Mouse (Mus musculus) hindbrain, embryonic 14.5 days (tissue): ENCODE data around the gene 1700003F12Rik. TPM values are rescaled to one million over a fixed set of nuclear protein-coding genes. Genes with fewer than 3 reads are reported as not detected.
A peak's percentile ranks its signal among the peaks of the same experiment; 100 is the strongest.

ENCODE experiments used
- ATAC-seq: fragments of 200-750 bp; cut with Nextera tagmentation; 2 replicates; pipeline ENCODE4 v1.8.0; 2017; ENCODE audit warnings: moderate number of reproducible peaks, mild to moderate bottlenecking, moderate TSS enrichment, moderate library complexity; ENCODE audit not compliant: low FRiP score
- DNase-seq: peaks from one replicate; pipeline ENCODE4 v3.0.0-alpha.2; 2015; ENCODE audit warnings: low spot score
- H3K27ac ChIP-seq: fragments of 300-500 bp; sonication (generic); 2 replicates; pipeline ENCODE4 v1.5.1; 2014; ENCODE audit warnings: mild to moderate bottlenecking, moderate library complexity
- H3K27me3 ChIP-seq: fragments of 300-500 bp; sonication (generic); 2 replicates; pipeline ENCODE4 v1.6.1; 2014; ENCODE audit warnings: mild to moderate bottlenecking, low read length, mixed read lengths; ENCODE audit not compliant: control insufficient read depth, insufficient read depth
- H3K36me3 ChIP-seq: fragments of 300-500 bp; sonication (generic); replicated peaks from 2 replicates; pipeline ENCODE4 v1.6.1; 2014; ENCODE audit not compliant: control insufficient read depth, insufficient read depth
- H3K4me1 ChIP-seq: fragments of 300-500 bp; sonication (generic); replicated peaks from 2 replicates; pipeline ENCODE4 v1.6.1; 2014; ENCODE audit warnings: antibody characterized with exemption, low read length, mixed read lengths; ENCODE audit not compliant: control insufficient read depth, insufficient read depth
- H3K4me2 ChIP-seq: fragments of 300-500 bp; sonication (generic); replicated peaks from 2 replicates; pipeline ENCODE4 v1.6.1; 2014; ENCODE audit warnings: mild to moderate bottlenecking, moderate library complexity
- H3K4me3 ChIP-seq: fragments of 300-500 bp; sonication (generic); replicated peaks from 2 replicates; pipeline ENCODE4 v1.5.1; 2014; ENCODE audit warnings: mild to moderate bottlenecking, low read length
- H3K9ac ChIP-seq: fragments of 300-500 bp; sonication (generic); 2 replicates; pipeline ENCODE4 v1.6.1; 2014
- H3K9me3 ChIP-seq: fragments of 300-500 bp; sonication (generic); 2 replicates; pipeline ENCODE4 v1.6.1; 2016; ENCODE audit warnings: low read length; ENCODE audit not compliant: control insufficient read depth
- WGBS: fragments of 180-500 bp; shearing (Covaris S2); extraction: QIAGEN DNeasy Blood & Tissue Kit; methylation state at CpG from one replicate; pipeline ENCODE4 v1.1.7; 2014; 5-methylcytosine and 5-hydroxymethylcytosine counted together
- polyA plus RNA-seq: library from polyadenylated mRNA; unstranded; fragments of >200 nt; fragmentation: Nextera tagmentation; extraction: Ambion mirVana; gene quantifications from 2 replicates; pipeline ENCODE4 v1.2.1, GENCODE M21; 2014

Gene 1700003F12Rik
- polyA plus RNA-seq, 1 experiment from 2014 or later: 1.5 TPM

DNA sequence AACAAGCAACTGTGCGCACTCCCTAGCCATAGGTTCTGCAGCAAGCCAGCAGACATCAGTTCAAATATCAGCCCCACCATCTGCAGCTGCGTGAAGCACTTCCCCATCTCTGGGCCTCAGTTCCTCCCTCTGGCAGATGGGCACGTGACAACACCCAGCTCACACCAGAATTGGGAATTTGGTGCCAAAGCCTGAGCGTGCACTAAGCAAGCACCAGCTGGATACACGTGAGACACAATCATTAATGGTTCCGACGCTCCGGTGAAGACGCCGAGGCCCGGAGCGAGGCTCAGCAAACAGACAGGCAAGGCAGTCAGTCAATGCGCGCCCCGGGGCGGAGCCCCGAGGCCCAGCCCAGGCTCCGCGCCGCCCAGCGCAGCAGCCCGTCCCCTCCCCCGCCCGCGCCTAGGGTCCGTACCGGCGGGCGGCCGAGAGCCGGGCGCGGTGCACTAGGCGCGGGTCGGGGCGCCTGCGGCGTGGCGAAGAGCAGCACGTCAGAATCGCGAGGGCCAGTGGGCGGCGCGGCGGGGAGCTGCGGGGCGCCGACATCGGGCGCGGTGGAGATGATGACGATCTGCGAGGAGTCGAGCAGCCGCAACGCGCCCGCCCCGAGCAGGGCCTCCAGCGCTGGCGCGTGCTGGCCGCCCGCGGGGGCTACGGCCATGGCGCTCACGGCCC lies 22.3 kb downstream of the 1700003F12Rik start:
- H3K4me2 ChIP-seq: peak overlapping the region; percentile 94
- peak overlapping the region; percentile 54 for H3K9ac ChIP-seq
- ATAC-seq (peak; percentile 49), DNase-seq (no peak)
- H3K36me3 ChIP-seq: no peaks in the 10 kb centered on the region
- 0 out of 2 replicates have a peak, but pooled peaks cover 4% of the 10 kb centered on the region for H3K4me1 ChIP-seq
- under 1% methylated on average over 59 of the region's 70 CpGs for WGBS
- no peaks in the 10 kb centered on the region for H3K9me3 ChIP-seq
- H3K27me3 ChIP-seq: no peaks in the 10 kb centered on the region
- H3K27ac ChIP-seq: peak overlapping the region; percentile 47
- H3K4me3 ChIP-seq: peak overlapping the region; percentile 74

DNA sequence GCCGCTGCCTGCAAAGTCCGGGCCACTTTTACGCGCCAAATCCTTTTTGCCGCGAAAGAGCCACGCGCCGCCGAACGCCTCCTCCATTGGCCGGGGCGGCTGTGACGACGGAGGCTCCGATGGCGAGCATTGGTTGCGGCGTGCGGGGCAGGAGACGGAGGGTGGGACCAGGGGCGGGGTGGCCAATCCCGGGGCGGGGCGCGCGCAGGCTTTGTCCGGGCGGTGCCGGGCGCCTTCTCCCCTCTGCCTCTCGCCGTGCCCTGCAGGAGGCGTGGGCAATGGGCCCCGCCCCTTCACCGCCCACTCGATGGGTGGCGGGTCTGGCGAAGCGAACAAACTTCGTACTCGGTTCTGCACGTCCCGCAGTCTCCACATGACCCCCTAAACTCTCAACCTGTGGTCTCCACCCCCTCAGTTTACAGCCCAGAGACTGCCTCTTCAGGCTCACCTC lies 23.0 kb downstream of the 1700003F12Rik start, which contains the start of gene E2f1:
TSS of gene E2f1 (minus strand) at position 57 of the 451 bp plus-strand sequence.
- no peaks in the 10 kb centered on the region for H3K9me3 ChIP-seq
- under 1% methylated on average over 42 of the region's 44 CpGs for WGBS
- H3K4me1 ChIP-seq: 0 out of 2 replicates have a peak, but pooled peaks cover 4% of the 10 kb centered on the region
- peak; percentile 99 for ATAC-seq
- H3K9ac ChIP-seq: peak within 1 kb of the TSS; percentile 54
- peak within 1 kb of the TSS; percentile 94 for H3K4me2 ChIP-seq
- no peaks in the 10 kb centered on the region for H3K36me3 ChIP-seq
- DNase-seq: peak; percentile 94
- H3K27ac ChIP-seq: peak within 1 kb of the TSS; percentile 50
- H3K27me3 ChIP-seq: no peaks in the 10 kb centered on the region
- H3K4me3 ChIP-seq: peak within 1 kb of the TSS; percentile 74

DNA sequence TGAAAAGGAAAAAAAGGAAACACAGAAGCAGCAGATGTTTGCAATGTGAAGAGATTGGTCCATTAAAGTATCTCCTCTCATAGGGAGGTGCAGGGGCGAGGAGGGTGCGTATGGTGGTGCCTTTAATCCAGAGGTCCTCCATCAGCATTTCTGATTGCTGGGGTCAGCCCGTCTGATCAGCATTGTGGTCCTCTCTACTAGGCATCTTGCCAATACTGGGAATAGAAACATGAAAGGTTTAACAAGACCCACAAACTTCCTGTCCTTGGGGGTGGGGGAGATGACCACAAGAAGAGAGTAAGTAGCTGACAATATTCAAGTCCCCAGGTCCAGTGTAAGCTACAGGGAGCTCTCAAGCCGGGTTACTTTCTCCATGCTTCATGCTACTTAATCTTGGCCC lies 23.8 kb downstream of the 1700003F12Rik start:
- Histone ChIP-seq H3K27ac (peak overlapping the region; percentile 50; the same call in 1 of the 2 replicates), H3K4me2 (peak overlapping the region; percentile 94), H3K27me3 (no peaks in the 10 kb centered on the region), H3K9ac (no peak overlapping the region), H3K36me3 (no peaks in the 10 kb centered on the region), H3K9me3 (no peaks in the 10 kb centered on the region), H3K4me3 (no peak overlapping the region), H3K4me1 (0 out of 2 replicates have a peak, but pooled peaks cover 4% of the 10 kb centered on the region)
- ATAC-seq (no peak), DNase-seq (no peak)
- 62% methylated on average over 4 of the region's 4 CpGs for WGBS

DNA sequence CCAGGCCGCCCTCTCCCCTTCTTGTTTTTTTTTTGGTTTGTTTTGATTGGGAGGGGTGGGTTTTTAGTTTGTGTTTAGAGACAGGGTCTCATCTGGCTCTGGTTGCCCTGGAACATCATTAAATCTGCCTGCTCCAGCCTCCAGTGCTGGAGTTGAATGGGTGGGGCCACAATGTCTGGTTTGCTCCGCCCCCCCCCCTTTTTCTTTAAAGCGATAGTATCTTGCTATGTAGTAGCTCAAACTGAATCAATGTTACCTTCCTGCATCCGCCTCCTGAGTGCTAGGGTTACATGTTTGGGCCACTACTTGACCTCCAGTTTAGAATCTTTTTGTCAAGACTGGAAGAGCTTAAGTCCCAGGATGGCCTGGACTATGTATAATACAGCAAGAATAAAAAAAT lies 24.4 kb downstream of the 1700003F12Rik start:
- Histone ChIP-seq H3K9me3 (no peaks in the 10 kb centered on the region), H3K4me1 (0 out of 2 replicates have a peak, but pooled peaks cover 4% of the 10 kb centered on the region), H3K9ac (no peak overlapping the region), H3K27me3 (no peaks in the 10 kb centered on the region), H3K27ac (no peak overlapping the region), H3K36me3 (no peaks in the 10 kb centered on the region), H3K4me3 (no peak overlapping the region), H3K4me2 (no peak overlapping the region)
- ATAC-seq (no peak), DNase-seq (no peak)
- 80% methylated on average over 4 of the region's 4 CpGs for WGBS

DNA sequence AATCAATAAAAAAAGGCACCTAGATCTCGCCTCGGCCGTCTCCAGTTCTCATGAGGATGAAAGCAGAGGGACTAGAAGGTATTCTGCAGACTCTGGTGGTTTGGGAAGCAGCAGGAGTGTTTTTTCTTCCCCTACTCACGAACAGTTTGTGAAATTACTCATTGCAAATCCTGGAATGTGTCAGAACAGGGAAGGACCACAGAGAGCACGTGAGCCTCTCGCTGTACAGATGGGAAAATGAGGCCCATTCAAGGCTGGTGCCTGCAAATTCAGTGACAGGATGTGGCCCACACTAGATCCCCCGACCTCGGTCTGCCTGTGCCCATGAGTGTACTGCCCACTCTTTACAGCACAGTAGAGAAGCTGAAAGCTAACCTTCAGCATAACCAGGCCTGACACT lies 25.1 kb downstream of the 1700003F12Rik start:
- DNase-seq (no peak), ATAC-seq (no peak)
- no peak overlapping the region for H3K9ac ChIP-seq
- no peak overlapping the region for H3K4me3 ChIP-seq
- 76% methylated on average over 8 of the region's 8 CpGs for WGBS
- H3K27me3 ChIP-seq: no peaks in the 10 kb centered on the region
- no peaks in the 10 kb centered on the region for H3K36me3 ChIP-seq
- H3K4me2 ChIP-seq: no peak overlapping the region
- H3K27ac ChIP-seq: no peak overlapping the region
- H3K4me1 ChIP-seq: peaks cover 2% of the 10 kb centered on the region; the same call in 1 of the 2 replicates
- no peaks in the 10 kb centered on the region for H3K9me3 ChIP-seq

DNA sequence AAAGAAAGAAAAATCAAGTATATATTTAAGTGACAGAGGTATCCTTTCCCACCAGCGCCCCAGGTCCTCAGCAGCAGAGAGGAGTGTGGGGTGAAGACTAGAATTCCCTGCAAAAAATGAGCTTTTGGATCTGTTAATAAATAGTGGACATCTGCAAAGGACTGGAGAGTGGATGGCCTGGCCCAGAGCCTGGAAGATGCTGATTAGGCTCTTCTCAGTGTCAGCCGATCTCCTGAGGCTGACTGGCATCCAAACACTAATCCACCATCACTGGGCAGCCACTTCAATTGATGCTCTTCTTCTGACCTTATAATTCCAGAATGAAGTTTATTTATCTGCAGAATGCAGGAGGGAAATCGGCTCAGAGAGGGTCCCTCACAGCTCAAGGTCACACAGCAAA lies 26.1 kb downstream of the 1700003F12Rik start:
- H3K4me2 ChIP-seq: no peak overlapping the region
- WGBS: 78% methylated on average over 3 of the region's 3 CpGs
- H3K9me3 ChIP-seq: no peaks in the 10 kb centered on the region
- no peak overlapping the region for H3K27ac ChIP-seq
- H3K27me3 ChIP-seq: no peaks in the 10 kb centered on the region
- DNase-seq (no peak), ATAC-seq (no peak)
- no peaks in the 10 kb centered on the region for H3K36me3 ChIP-seq
- peaks cover 11% of the 10 kb centered on the region for H3K4me1 ChIP-seq
- H3K9ac ChIP-seq: no peak overlapping the region
- no peak overlapping the region for H3K4me3 ChIP-seq

DNA sequence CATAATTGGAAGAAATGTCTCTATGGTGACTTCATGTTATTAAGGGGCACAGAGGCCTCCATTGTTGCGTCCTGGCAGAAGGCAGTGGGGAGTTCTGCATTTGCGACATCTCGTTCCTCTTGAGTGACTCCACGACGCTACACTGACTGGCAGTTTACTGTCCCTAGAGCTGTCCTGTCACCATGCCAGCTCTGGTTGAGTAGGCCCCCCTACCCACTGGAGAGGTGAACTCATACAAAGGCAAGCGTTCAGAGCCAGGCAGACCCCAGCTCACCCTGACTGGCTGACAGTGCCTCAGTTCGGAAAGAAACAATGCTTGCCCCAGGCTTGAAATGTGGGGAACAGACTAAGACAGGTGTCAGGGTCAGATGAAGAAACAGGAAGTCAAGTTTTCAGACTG lies 27.4 kb downstream of the 1700003F12Rik start:
- DNase-seq (no peak), ATAC-seq (no peak)
- no peak overlapping the region for H3K4me3 ChIP-seq
- no peak overlapping the region for H3K27ac ChIP-seq
- H3K36me3 ChIP-seq: no peaks in the 10 kb centered on the region
- H3K9ac ChIP-seq: no peak overlapping the region
- no peaks in the 10 kb centered on the region for H3K9me3 ChIP-seq
- WGBS: 17% methylated on average over 7 of the region's 7 CpGs
- no peaks in the 10 kb centered on the region for H3K27me3 ChIP-seq
- H3K4me2 ChIP-seq: no peak overlapping the region
- H3K4me1 ChIP-seq: peaks cover 11% of the 10 kb centered on the region

DNA sequence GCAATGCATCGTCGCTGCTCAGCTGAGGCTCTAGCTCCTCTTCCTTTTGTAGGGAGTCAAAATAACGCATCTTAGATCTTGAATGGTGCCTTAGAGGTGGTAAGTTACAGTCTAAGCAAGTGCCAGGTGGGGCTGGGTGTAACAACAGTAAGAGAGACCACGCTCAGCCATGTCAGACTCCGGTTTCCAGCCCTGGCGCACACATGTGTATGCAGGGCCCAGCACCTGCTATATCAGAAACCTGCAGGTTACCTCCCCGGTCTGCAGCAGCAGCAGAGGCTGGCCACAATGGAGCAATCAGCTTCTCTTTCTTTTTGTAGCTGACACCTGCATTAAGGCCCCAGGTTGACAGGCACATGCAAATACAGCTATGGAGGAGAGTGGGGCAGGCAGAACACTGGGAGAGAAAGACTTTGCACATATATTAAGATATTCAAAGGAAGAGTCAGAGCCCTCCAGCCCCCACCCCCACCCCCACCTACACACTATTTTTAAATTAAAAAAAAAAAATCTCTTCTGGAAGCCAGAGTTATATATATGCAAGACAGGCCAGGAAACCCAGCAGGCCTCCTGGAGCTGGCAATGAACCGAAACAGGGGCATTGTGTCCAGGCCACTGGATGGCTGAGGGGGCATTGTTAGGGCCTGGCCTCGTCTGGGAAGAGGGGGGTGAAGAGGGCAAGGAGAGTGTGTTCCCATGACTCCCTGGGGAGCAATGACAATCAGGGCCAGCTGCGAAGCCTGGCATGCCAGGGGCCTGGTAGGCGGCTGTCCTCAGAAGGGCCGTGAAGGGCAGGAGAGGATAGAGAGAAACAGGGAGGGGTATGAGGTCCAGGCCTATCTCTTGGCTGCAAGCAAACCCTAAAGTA lies 30.2 kb downstream of the 1700003F12Rik start:
- H3K9me3 ChIP-seq: no peaks in the 10 kb centered on the region
- DNase-seq (no peak), ATAC-seq (peak; percentile 40; the same call in 1 of the 2 replicates)
- no peak overlapping the region for H3K4me2 ChIP-seq
- H3K4me3 ChIP-seq: no peak overlapping the region
- H3K9ac ChIP-seq: peak overlapping the region; percentile 24; the same call in 1 of the 2 replicates
- H3K4me1 ChIP-seq: peaks cover 11% of the 10 kb centered on the region
- 17% methylated on average over 12 of the region's 12 CpGs for WGBS
- H3K27ac ChIP-seq: peak overlapping the region; percentile 43
- H3K36me3 ChIP-seq: no peaks in the 10 kb centered on the region
- H3K27me3 ChIP-seq: no peaks in the 10 kb centered on the region

DNA sequence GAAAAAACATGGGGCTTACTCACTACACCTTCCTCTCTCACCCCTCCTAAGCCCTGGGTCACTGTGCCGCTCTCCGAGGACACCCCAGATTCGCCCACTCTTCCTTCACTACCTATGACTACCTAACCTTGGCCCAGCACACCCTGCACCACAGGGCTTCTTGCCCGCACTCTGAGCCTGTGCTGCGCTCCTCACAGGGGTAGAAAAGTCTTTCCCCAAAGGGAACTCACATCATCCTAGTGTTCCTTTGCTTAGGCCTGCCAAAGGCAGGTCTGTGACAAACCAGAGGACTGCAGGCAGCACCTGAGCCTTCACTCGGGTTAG lies 30.8 kb downstream of the 1700003F12Rik start:
- Histone ChIP-seq H3K4me2 (no peak overlapping the region), H3K9me3 (no peaks in the 10 kb centered on the region), H3K9ac (peak overlapping the region; percentile 24; the same call in 1 of the 2 replicates), H3K4me3 (no peak overlapping the region), H3K4me1 (peaks cover 11% of the 10 kb centered on the region), H3K27me3 (no peaks in the 10 kb centered on the region), H3K36me3 (no peaks in the 10 kb centered on the region), H3K27ac (peak overlapping the region; percentile 43; the same call in 1 of the 2 replicates)
- ATAC-seq (0 out of 2 replicates have a peak, but pooled peaks have one; percentile 24), DNase-seq (no peak)
- WGBS: 40% methylated on average over 6 of the region's 6 CpGs
